Mouse (Mus musculus) stomach, postnatal 0 days (tissue): ENCODE results near the gene Gtdc1. TPM values are rescaled to one million over a fixed set of nuclear protein-coding genes. Genes with fewer than 3 reads are reported as not detected.

Experiments used
- ATAC-seq: fragments of 200-750 bp; cut with Nextera tagmentation; 2 replicates; pipeline ENCODE4 v1.8.0; 2017; ENCODE audit not compliant: low FRiP score, low TSS enrichment
- DNase-seq: peaks from one replicate; pipeline ENCODE4 v3.0.0-alpha.2; 2016; ENCODE audit warnings: low spot score
- H3K27ac ChIP-seq: fragments of 300-500 bp; sonication (generic); replicated peaks from 2 replicates; pipeline ENCODE4 v1.5.1; 2014; ENCODE audit warnings: mild to moderate bottlenecking, control low read depth
- H3K27me3 ChIP-seq: fragments of 300-500 bp; sonication (generic); 2 replicates; pipeline ENCODE4 v1.6.1; 2014; ENCODE audit warnings: low read length; ENCODE audit not compliant: control insufficient read depth, insufficient read depth
- H3K36me3 ChIP-seq: fragments of 300-500 bp; sonication (generic); 2 replicates; pipeline ENCODE4 v1.6.1; 2014; ENCODE audit warnings: low read length, mixed read lengths; ENCODE audit not compliant: control insufficient read depth, insufficient read depth
- H3K4me1 ChIP-seq: fragments of 300-500 bp; sonication (generic); replicated peaks from 2 replicates; pipeline ENCODE4 v1.6.1; 2014; ENCODE audit warnings: antibody characterized with exemption; ENCODE audit not compliant: control insufficient read depth, insufficient read depth
- H3K4me2 ChIP-seq: fragments of 300-500 bp; sonication (generic); replicated peaks from 2 replicates; pipeline ENCODE4 v1.6.1; 2014; ENCODE audit warnings: low read depth, mild to moderate bottlenecking, control low read depth, moderate library complexity
- H3K4me3 ChIP-seq: fragments of 300-500 bp; sonication (generic); 2 replicates; pipeline ENCODE4 v1.5.1; 2014; ENCODE audit warnings: low read depth, low read length, control low read depth
- H3K9ac ChIP-seq: fragments of 300-500 bp; sonication (generic); 2 replicates; pipeline ENCODE4 v1.6.1; 2014; ENCODE audit warnings: mild to moderate bottlenecking, low read length, control low read depth, mixed read lengths
- H3K9me3 ChIP-seq: fragments of 300-500 bp; sonication (generic); 2 replicates; pipeline ENCODE4 v1.6.1; 2016; ENCODE audit warnings: low read length; ENCODE audit not compliant: control insufficient read depth
- CTCF ChIP-seq: IDR thresholded peaks from 2 replicates; pipeline ENCODE4 v1.5.1; 2016; ENCODE audit warnings: antibody characterized with exemption, low read depth, mild to moderate bottlenecking, moderate library complexity
- EP300 ChIP-seq: optimal IDR thresholded peaks from 2 replicates; pipeline ENCODE3; 2016; ENCODE audit warnings: antibody characterized with exemption
- WGBS: fragments of 180-500 bp; shearing (Covaris S2); extraction: QIAGEN DNeasy Blood & Tissue Kit; methylation state at CpG from one replicate; pipeline ENCODE4 v1.1.7; 2014; 5-methylcytosine and 5-hydroxymethylcytosine counted together
- polyA plus RNA-seq: library from polyadenylated mRNA; unstranded; fragments of >200 nt; fragmentation: Nextera tagmentation; extraction: Ambion mirVana; gene quantifications from 2 replicates; pipeline ENCODE4 v1.2.1, GENCODE M21; 2015

Gene Gtdc1
- polyA plus RNA-seq, 1 experiment from 2014 or later = 6.3 TPM

DNA sequence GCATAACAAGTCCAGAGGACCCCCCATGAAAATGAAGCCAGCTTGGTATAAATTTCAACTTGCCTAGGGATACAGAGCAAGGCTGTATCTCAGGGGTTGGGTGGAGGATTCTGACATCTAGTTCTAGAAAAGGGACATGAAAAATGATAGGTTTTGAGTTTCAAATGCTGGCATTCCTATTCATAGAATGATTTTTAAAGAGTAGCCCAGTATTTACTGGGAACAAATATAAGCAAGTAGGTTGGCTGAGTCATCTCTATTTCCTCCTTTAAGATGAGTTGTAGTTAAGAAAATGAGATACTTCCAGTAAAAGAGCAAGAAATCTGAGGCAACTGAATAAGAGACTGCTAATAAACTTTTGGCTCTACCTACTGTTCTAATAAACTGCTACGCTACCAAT lies 190.8 kb downstream of the Gtdc1 start:
- Histone ChIP-seq H3K27me3 (no peaks in the 10 kb centered on the region), H3K9me3 (no peaks in the 10 kb centered on the region), H3K4me1 (no peaks in the 10 kb centered on the region), H3K36me3 (no peaks in the 10 kb centered on the region), H3K4me3 (no peak overlapping the region), H3K9ac (no peak overlapping the region), H3K27ac (no peak overlapping the region), H3K4me2 (no peak overlapping the region)
- ATAC-seq (no peak), DNase-seq (no peak)
- 85% methylated on average over 1 of the region's 1 CpGs for WGBS
- TF ChIP-seq EP300 (no peak), CTCF (no peak)

DNA sequence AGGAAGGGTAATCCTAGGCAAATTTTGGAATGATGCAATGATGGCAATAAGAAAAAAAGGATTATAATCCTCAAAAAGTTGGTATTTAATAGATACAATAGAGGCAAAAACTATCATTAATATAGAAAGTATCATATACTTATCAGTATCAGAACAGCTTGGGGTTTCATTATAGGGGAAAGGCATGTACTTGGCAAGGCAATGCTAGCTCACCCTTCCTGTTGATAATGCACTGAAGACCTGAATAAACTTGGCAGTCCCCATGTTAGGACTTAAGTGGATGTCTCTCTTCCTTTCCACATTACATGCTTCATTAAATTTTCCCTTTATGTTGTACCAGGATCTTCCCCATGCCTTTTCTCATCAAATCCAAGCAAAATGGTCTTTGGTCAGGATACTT lies 206.0 kb downstream of the Gtdc1 start:
- no peak overlapping the region for H3K9ac ChIP-seq
- H3K9me3 ChIP-seq = no peaks in the 10 kb centered on the region
- H3K27ac ChIP-seq = no peak overlapping the region
- DNase-seq (no peak), ATAC-seq (no peak)
- no peak overlapping the region for H3K4me3 ChIP-seq
- no peak for TF ChIP-seq EP300
- TF ChIP-seq CTCF = no peak
- H3K4me1 ChIP-seq = no peaks in the 10 kb centered on the region
- no peaks in the 10 kb centered on the region for H3K27me3 ChIP-seq
- no peak overlapping the region for H3K4me2 ChIP-seq
- no peaks in the 10 kb centered on the region for H3K36me3 ChIP-seq

DNA sequence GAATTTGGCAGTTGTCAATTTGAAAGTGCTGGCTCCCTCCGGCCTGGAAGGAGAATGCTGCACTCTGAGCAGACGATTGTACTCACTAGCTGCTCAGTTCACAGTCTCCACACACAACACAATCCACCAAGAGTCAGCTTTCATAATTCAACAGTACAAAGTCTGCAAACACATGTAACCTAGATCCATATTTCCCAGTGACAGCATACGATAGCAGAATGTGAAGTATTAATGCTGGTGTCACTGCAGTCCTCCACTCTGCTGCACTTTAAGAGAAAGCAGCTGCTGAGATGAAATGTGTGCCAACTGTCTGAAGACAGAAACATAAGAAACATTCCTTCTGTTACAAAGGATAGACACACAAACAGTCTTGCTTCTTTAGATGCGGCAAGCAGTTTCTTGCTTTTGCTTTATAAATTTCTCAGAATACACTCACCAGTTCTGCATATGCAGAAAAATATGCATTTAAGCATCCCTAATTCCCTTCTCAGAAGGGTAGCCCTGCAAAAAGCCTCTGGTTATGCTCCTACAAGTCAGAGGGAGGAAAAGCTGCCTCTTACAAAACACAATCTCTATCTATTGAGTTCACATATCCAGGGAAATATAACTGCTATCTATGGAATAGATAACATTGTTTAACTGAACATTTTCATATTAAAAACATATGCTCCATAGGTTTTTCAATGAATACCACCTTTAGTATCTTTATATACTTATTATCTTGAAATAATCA lies 221.4 kb downstream of the Gtdc1 start:
- Histone ChIP-seq H3K4me3 (no peak overlapping the region), H3K36me3 (no peaks in the 10 kb centered on the region), H3K4me1 (no peaks in the 10 kb centered on the region), H3K4me2 (no peak overlapping the region), H3K9me3 (no peaks in the 10 kb centered on the region), H3K9ac (no peak overlapping the region), H3K27ac (no peak overlapping the region), H3K27me3 (no peaks in the 10 kb centered on the region)
- no peak for DNase-seq
- WGBS = 51% methylated on average over 4 of the region's 4 CpGs
- no peak for TF ChIP-seq CTCF
- no peak for TF ChIP-seq EP300
- ATAC-seq = no peak

DNA sequence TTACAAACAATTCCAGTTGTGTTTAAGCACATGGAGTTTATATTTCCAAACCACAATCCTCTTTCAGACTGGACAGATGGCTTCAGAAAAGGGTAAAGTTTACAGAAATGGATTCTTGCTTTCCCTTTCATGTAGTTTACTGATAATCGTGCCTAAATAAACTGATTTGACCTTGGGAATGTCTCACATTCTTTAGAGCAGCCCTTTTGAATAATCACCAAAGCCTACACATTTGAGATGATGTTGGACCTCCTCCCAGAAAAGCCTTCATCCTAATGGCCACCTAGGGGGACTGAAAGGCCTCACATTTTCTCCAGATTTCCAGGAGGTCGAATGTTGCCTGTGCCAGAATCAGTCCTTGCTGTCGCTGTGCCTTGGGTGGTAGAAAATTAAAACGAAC lies 227.2 kb downstream of the Gtdc1 start:
- ATAC-seq (no peak), DNase-seq (no peak)
- Histone ChIP-seq H3K4me1 (no peaks in the 10 kb centered on the region), H3K27me3 (no peaks in the 10 kb centered on the region), H3K9me3 (no peaks in the 10 kb centered on the region), H3K27ac (no peak overlapping the region), H3K4me2 (no peak overlapping the region), H3K36me3 (no peaks in the 10 kb centered on the region), H3K9ac (no peak overlapping the region), H3K4me3 (no peak overlapping the region)
- WGBS = 48% methylated on average over 4 of the region's 4 CpGs
- TF ChIP-seq EP300 = no peak
- no peak for TF ChIP-seq CTCF

GRCm38 (mm10) chr2:44696441-44696840 lies 231.0 kb downstream of the Gtdc1 start:
- H3K27me3 ChIP-seq = no peaks in the 10 kb centered on the region
- no peaks in the 10 kb centered on the region for H3K4me1 ChIP-seq
- DNase-seq = no peak
- no peaks in the 10 kb centered on the region for H3K9me3 ChIP-seq
- no peak for TF ChIP-seq CTCF
- no peak for TF ChIP-seq EP300
- no peak overlapping the region for H3K9ac ChIP-seq
- no peak overlapping the region for H3K27ac ChIP-seq
- ATAC-seq = no peak
- no peak overlapping the region for H3K4me3 ChIP-seq
- no peaks in the 10 kb centered on the region for H3K36me3 ChIP-seq
- no peak overlapping the region for H3K4me2 ChIP-seq
- WGBS = 82% methylated on average over 3 of the region's 3 CpGs

GRCm38 (mm10) chr2:44693898-44694297 lies 233.6 kb downstream of the Gtdc1 start:
- Histone ChIP-seq H3K4me2 (no peak overlapping the region), H3K27ac (no peak overlapping the region), H3K9me3 (no peaks in the 10 kb centered on the region), H3K27me3 (no peaks in the 10 kb centered on the region), H3K4me1 (no peaks in the 10 kb centered on the region), H3K9ac (no peak overlapping the region), H3K36me3 (no peaks in the 10 kb centered on the region), H3K4me3 (no peak overlapping the region)
- DNase-seq = no peak
- TF ChIP-seq EP300 = no peak
- no peak for TF ChIP-seq CTCF
- ATAC-seq = no peak
- 65% methylated on average over 1 of the region's 1 CpGs for WGBS
